Comparison of ENCODE assay signal across 12 mouse cellular contexts in genomic region chr4:141530979-141531378, GRCm38 (mm10).
"Had no signal": no experiment of that assay in that cellular context is flagged by ENCODE, and none has a peak within 500 bp of the region (broad histone marks: within the 10 kb centered on the region; RNA-seq: fewer than 3 reads in every experiment).

No protein-coding gene starts in this region.

- H3K9me3 ChIP-seq: liver, embryonic 13.5 days had no signal

- H3K27ac ChIP-seq: left cerebral cortex, adult 2 months; liver, embryonic 13.5 days had no signal

- H3K9ac ChIP-seq: liver, embryonic 13.5 days had no signal

- H3K4me2 ChIP-seq: liver, embryonic 13.5 days; midbrain, embryonic 11.5 days had no signal

- H3K4me3 ChIP-seq: left cerebral cortex, adult 2 months; liver, embryonic 13.5 days had no signal

- DNase-seq: kidney, postnatal 10 days; kidney, postnatal 36 days; layer of hippocampus, postnatal 36 days; liver, embryonic 13.5 days; lung, adult 2 months; lung, postnatal 14 days; lung, postnatal 4 days; midbrain, embryonic 14.5 days; thymus, adult 18-20 months; thymus, postnatal 36 days had no signal

- H3K27me3 ChIP-seq: liver, embryonic 13.5 days had no signal
